Mouse (Mus musculus): ENCODE measurements at regions not wholly inside any gene's neighbourhood (a gene's known extent, or its start where the extent isn't known, plus 50 kb on each side); places are given as distances from the start of the nearest gene placed in this dataset.
"Not testable (repeated sequence)": the region's sequence is repeated elsewhere in the genome, so short reads cannot be mapped to it uniquely, and the experiment has no call there.

DNA sequence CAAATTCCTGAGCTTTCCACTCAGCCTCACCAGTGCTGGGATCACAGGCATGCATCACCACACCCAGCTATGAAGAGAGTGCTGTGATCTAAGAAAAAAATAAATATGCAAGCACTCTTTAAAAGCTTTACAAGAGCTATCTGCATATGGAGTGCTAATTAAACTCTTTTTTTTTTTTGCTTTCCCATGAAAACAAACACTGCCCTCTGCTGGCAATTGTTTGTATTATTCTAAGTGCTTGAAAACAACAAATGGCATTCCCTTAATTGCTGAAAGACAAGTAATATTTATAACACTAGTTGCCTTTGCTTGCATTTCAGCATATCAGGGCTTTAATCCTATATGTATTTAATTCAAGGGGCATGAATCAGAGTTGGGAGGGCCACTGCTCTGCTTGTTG lies 91.8 kb downstream of the 5730507C01Rik start:
- H3K4me2 ChIP-seq (ENCODE audit: low read depth, low read length, poor library complexity, severe bottlenecking); H3K9ac ChIP-seq (replicated peaks; ENCODE audit: low read length, poor library complexity, severe bottlenecking); H3K36me3 ChIP-seq (ENCODE audit: insufficient read depth, low read length); H3K27me3 ChIP-seq (ENCODE audit: insufficient read depth, low read length); H3K4me3 ChIP-seq (ENCODE audit: low read depth, low read length); ATAC-seq (ENCODE audit: low FRiP score); H3K9me3 ChIP-seq (ENCODE audit: low read length); H3K27ac ChIP-seq (ENCODE audit: low read depth, low read length); H3K4me1 ChIP-seq (ENCODE audit: insufficient read depth, low read length): not testable (repeated sequence)
- DNase-seq (ENCODE audit: low spot score), result peak; percentile 58
- TF ChIP-seq CTCF (IDR thresholded peaks at IDR 0.05), result peak; percentile 35; the same call in 1 of the 2 replicates

DNA sequence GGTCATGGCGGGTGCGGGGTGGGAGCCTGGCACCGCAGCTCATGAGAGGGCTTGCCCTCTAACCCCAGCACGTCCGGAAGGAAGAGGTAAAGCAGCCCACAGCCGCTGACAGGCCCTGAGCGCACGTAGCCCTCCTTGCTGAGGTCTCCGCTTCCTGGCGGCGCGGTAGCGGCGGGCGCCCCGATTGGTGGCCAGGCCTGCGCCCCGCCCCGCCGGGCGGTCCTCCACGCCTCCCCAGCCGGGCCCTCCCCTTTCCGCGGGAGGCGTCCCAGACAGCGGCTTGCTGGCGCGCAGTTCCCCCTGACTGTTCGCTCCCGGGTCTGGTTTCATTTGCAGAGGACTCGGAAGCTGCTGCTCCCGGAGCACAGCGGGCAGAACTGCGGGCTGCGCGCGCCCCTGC lies 95.5 kb downstream of the 5730507C01Rik start:
- 0 out of 2 replicates have a peak, but pooled peaks have one; percentile 63 for ATAC-seq (ENCODE audit: low FRiP score)
- Histone ChIP-seq H3K27me3 (ENCODE audit: insufficient read depth, low read length) (no peaks in the 10 kb centered on the region), H3K27ac (ENCODE audit: low read depth, low read length) (no peak overlapping the region; the same call in 1 of the 2 replicates), H3K9me3 (ENCODE audit: low read length) (no peaks in the 10 kb centered on the region), H3K4me1 (ENCODE audit: insufficient read depth, low read length) (no peaks in the 10 kb centered on the region), H3K4me2 (ENCODE audit: low read depth, low read length, poor library complexity, severe bottlenecking) (peak overlapping the region; percentile 50), H3K4me3 (ENCODE audit: low read depth, low read length) (peak overlapping the region; percentile 47), H3K36me3 (ENCODE audit: insufficient read depth, low read length) (no peaks in the 10 kb centered on the region), H3K9ac (replicated peaks; ENCODE audit: low read length, poor library complexity, severe bottlenecking) (no peak overlapping the region)
- no peak for TF ChIP-seq CTCF (IDR thresholded peaks at IDR 0.05)
- peak; percentile 63 for DNase-seq (ENCODE audit: low spot score)
- 4% methylated on average over 24 of the region's 38 CpGs for WGBS

DNA sequence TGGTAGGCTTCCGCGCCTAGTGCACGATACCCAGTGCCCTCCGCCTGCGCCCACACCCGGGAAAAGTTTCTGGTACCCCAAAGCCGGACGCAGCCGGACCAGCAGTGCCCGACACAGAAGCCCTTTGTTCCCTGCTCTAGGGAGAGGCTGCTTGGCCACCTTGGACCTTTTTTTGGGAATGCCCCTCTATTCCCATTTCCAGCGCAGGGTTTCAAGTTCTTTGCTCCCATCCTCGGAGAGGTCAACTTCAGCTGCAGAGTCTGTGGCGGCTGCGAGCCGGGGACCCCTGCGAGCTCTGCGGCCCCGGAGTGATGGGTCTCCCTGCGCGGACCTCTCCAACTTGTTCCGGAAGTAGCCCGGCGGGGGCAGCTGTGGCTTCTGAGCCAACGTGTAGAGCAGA lies 96.3 kb downstream of the 5730507C01Rik start:
- not testable (repeated sequence) for H3K9ac ChIP-seq (replicated peaks; ENCODE audit: low read length, poor library complexity, severe bottlenecking); ATAC-seq (ENCODE audit: low FRiP score); DNase-seq (ENCODE audit: low spot score); H3K27me3 ChIP-seq (ENCODE audit: insufficient read depth, low read length); H3K9me3 ChIP-seq (ENCODE audit: low read length); H3K4me1 ChIP-seq (ENCODE audit: insufficient read depth, low read length); H3K27ac ChIP-seq (ENCODE audit: low read depth, low read length); H3K36me3 ChIP-seq (ENCODE audit: insufficient read depth, low read length)
- H3K4me2 ChIP-seq (ENCODE audit: low read depth, low read length, poor library complexity, severe bottlenecking), result peak overlapping the region; percentile 50
- 3% methylated on average over 24 of the region's 24 CpGs for WGBS
- peak overlapping the region; percentile 47 for H3K4me3 ChIP-seq (ENCODE audit: low read depth, low read length)

All from midbrain, postnatal 0 days (tissue).